14 mouse cellular contexts compared by ENCODE assay signal in the genomic region with DNA sequence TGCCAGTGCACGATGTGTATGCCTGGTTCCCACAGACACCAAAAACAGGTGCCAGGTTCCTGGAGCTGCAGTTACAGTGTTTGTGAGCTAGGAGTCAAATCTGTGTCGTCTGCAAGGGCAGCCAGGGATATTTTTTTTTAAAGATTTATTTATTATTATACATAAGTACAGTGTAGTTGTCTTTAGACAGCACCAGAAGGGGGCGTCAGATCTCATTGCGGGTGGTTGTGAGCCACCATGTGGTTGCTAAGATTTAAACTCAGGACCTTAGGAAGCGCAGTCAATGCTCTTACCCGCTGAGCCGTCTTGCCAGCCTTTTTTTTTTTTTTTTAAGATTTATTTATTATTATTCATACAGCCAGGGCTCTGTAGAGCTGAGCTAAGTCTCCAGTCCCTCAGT. TPM values are rescaled to one million over a fixed set of nuclear protein-coding genes. Genes with fewer than 3 reads are reported as not detected.
A peak's percentile ranks its signal among the peaks of the same experiment; 100 is the strongest.
DNase-seq lines count a peak whose midpoint lies in the region; ATAC-seq and TF ChIP-seq lines count a peak whose summit lies in the region.
"Had no signal": no experiment of that assay in that cellular context is flagged by ENCODE, and none has a peak within 500 bp of the region (broad histone marks: within the 10 kb centered on the region; RNA-seq: fewer than 3 reads in every experiment).

No protein-coding gene starts in this region.

- no peak overlapping the region for H3K4me3 ChIP-seq in liver, embryonic 14.5 days (ENCODE audit: insufficient read depth in 1 of 2, low read depth in 2 of 2, low read length in 2 of 2)
- H3K4me3 ChIP-seq in liver, embryonic 11.5 days (ENCODE audit: low read depth, low read length) = no peak overlapping the region
- H3K4me3 ChIP-seq in cortical plate, adult 2 months (ENCODE audit: insufficient read depth, low read length) = no peak overlapping the region
- H3K4me3 ChIP-seq: forebrain, embryonic 12.5 days; heart, embryonic 10.5 days; limb, embryonic 12.5 days; midbrain, embryonic 12.5 days had no signal

- TF ChIP-seq CTCF in liver, embryonic 14.5 days (IDR thresholded peaks at IDR 0.05; ENCODE audit: low read depth) = peak; percentile 30
- 0 out of 2 replicates have a peak, but pooled peaks have one; percentile 6 for TF ChIP-seq CTCF in cortical plate, adult 2 months (IDR thresholded peaks at IDR 0.05; ENCODE audit: extremely low read depth, insufficient read depth, low read length)

- WGBS in liver, embryonic 14.5 days (ENCODE audit: insufficient replicate concordance) = 36% methylated on average over 7 of the region's 7 CpGs
- 46% methylated on average over 7 of the region's 7 CpGs for WGBS in liver, embryonic 11.5 days

- no peak overlapping the region for H3K4me2 ChIP-seq in liver, embryonic 14.5 days (ENCODE audit: low read depth)
- H3K4me2 ChIP-seq in liver, embryonic 11.5 days = no peak overlapping the region
- H3K4me2 ChIP-seq: forebrain, embryonic 12.5 days; limb, embryonic 12.5 days; midbrain, embryonic 12.5 days had no signal

- TF ChIP-seq POLR2A in cortical plate, adult 2 months (IDR thresholded peaks at IDR 0.05; ENCODE audit: extremely low read depth, insufficient read depth, low read length) = no peak

- DNase-seq in cerebellum, postnatal 14 days = peak; percentile 50 to 61
- DNase-seq in cerebellum, adult 11 months = no peak
- no peak for DNase-seq in liver, embryonic 14.5 days (ENCODE audit: low read depth in 3 of 3, low spot score in 3 of 3)
- no peak for DNase-seq in liver, embryonic 11.5 days (ENCODE audit: low spot score)
- DNase-seq in B cell, adult 2 months = peak; percentile 70 to 74
- DNase-seq in right cerebral cortex, adult 2 months (ENCODE audit: low spot score in 2 of 2) = no peak
- no peak for DNase-seq in layer of hippocampus, adult 9-11 months

- no peak for TF ChIP-seq EP300 in liver, embryonic 14.5 days (IDR thresholded peaks at IDR 0.05; ENCODE audit: low read depth)

- no peaks in the 10 kb centered on the region for H3K9me3 ChIP-seq in liver, embryonic 14.5 days (ENCODE audit: control insufficient read depth, low read length)
- H3K9me3 ChIP-seq in liver, embryonic 11.5 days (ENCODE audit: control insufficient read depth, low read length) = no peaks in the 10 kb centered on the region
- H3K9me3 ChIP-seq: forebrain, embryonic 12.5 days; heart, embryonic 10.5 days; limb, embryonic 12.5 days; midbrain, embryonic 12.5 days had no signal

- no peaks in the 10 kb centered on the region for H3K27me3 ChIP-seq in liver, embryonic 14.5 days (ENCODE audit: control insufficient read depth, insufficient read depth, low read length)
- H3K27me3 ChIP-seq in liver, embryonic 11.5 days (replicated peaks; ENCODE audit: control insufficient read depth, insufficient read depth, low read length) = no peaks in the 10 kb centered on the region

- H3K9ac ChIP-seq in liver, embryonic 14.5 days (replicated peaks) = no peak overlapping the region
- H3K9ac ChIP-seq in liver, embryonic 11.5 days (ENCODE audit: low read depth, low read length) = no peak overlapping the region
- H3K9ac ChIP-seq: forebrain, embryonic 12.5 days; limb, embryonic 12.5 days; midbrain, embryonic 12.5 days had no signal

- no peak for ATAC-seq in liver, embryonic 14.5 days (ENCODE audit: insufficient read depth)
- ATAC-seq in liver, embryonic 11.5 days (replicated peaks; ENCODE audit: low FRiP score) = no peak
- ATAC-seq: hindbrain, embryonic 16.5 days had no signal

- no peak overlapping the region for H3K27ac ChIP-seq in liver, embryonic 14.5 days
- no peak overlapping the region for H3K27ac ChIP-seq in liver, embryonic 11.5 days (ENCODE audit: low read depth, low read length)
- no peak overlapping the region for H3K27ac ChIP-seq in cortical plate, adult 2 months (ENCODE audit: insufficient read depth, low read length)
- H3K27ac ChIP-seq: forebrain, embryonic 12.5 days; limb, embryonic 12.5 days; midbrain, embryonic 12.5 days had no signal

- no peaks in the 10 kb centered on the region for H3K4me1 ChIP-seq in liver, embryonic 14.5 days (replicated peaks; ENCODE audit: control insufficient read depth in 2 of 2, insufficient read depth in 2 of 2, low read length in 1 of 2)
- H3K4me1 ChIP-seq in liver, embryonic 11.5 days (replicated peaks; ENCODE audit: control insufficient read depth, insufficient read depth, low read length) = peaks cover 8% of the 10 kb centered on the region
- H3K4me1 ChIP-seq in cortical plate, adult 2 months (ENCODE audit: control insufficient read depth, insufficient read depth, low read length) = no peaks in the 10 kb centered on the region
- H3K4me1 ChIP-seq: midbrain, embryonic 12.5 days had no signal

- no peaks in the 10 kb centered on the region for H3K36me3 ChIP-seq in liver, embryonic 14.5 days (replicated peaks; ENCODE audit: control insufficient read depth, insufficient read depth, low read depth)
- peaks cover 3% of the 10 kb centered on the region; the same call in 1 of the 2 replicates for H3K36me3 ChIP-seq in liver, embryonic 11.5 days (ENCODE audit: control insufficient read depth, insufficient read depth, low read length)
- H3K36me3 ChIP-seq: forebrain, embryonic 12.5 days; limb, embryonic 12.5 days; midbrain, embryonic 12.5 days had no signal

RNA-seq across cellular contexts. Expression of a gene that starts 24.4 kb away (rescaled TPM):
- polyA plus RNA-seq in liver, embryonic 14.5 days (2012; rRNA removed) = 1.3 and 1.4 TPM in 2 replicates
- polyA plus RNA-seq in liver, embryonic 14.5 days (2014; fragmentation: Nextera tagmentation; extraction: Ambion mirVana) = 1.1 and 1.4 TPM in 2 replicates
- 5.3 and 5.4 TPM in 2 replicates for polyA plus RNA-seq in liver, embryonic 11.5 days (2014; fragmentation: Nextera tagmentation; extraction: Ambion mirVana)
- polyA plus RNA-seq in cortical plate, adult 2 months (2012; rRNA removed) = 77.0 and 80.1 TPM in 2 replicates

RNA-seq across cellular contexts. Expression of a gene that starts 40.1 kb away (rescaled TPM):
- 36.8 and 123 TPM in 2 replicates for polyA plus RNA-seq in liver, embryonic 14.5 days (2012; rRNA removed)
- 118 and 129 TPM in 2 replicates for polyA plus RNA-seq in liver, embryonic 14.5 days (2014; fragmentation: Nextera tagmentation; extraction: Ambion mirVana)
- polyA plus RNA-seq in liver, embryonic 11.5 days (2014; fragmentation: Nextera tagmentation; extraction: Ambion mirVana) = 334 and 347 TPM in 2 replicates
- 158 and 168 TPM in 2 replicates for polyA plus RNA-seq in cortical plate, adult 2 months (2012; rRNA removed)

RNA-seq across cellular contexts. Expression of a gene that starts 49.3 kb away (rescaled TPM):
- polyA plus RNA-seq in liver, embryonic 14.5 days (2012; rRNA removed) = 15.1 and 15.8 TPM in 2 replicates
- polyA plus RNA-seq in liver, embryonic 14.5 days (2014; fragmentation: Nextera tagmentation; extraction: Ambion mirVana) = 15.6 and 16.4 TPM in 2 replicates
- 43.8 and 45.1 TPM in 2 replicates for polyA plus RNA-seq in liver, embryonic 11.5 days (2014; fragmentation: Nextera tagmentation; extraction: Ambion mirVana)
- 62.3 and 65.9 TPM in 2 replicates for polyA plus RNA-seq in cortical plate, adult 2 months (2012; rRNA removed)

RNA-seq across cellular contexts. Expression of a gene that starts 58.3 kb away (rescaled TPM):
- 0.06 TPM in 2 replicates for polyA plus RNA-seq in liver, embryonic 14.5 days (2012; rRNA removed)
- 0.09 and 0.10 TPM in 2 replicates for polyA plus RNA-seq in liver, embryonic 14.5 days (2014; fragmentation: Nextera tagmentation; extraction: Ambion mirVana)
- not detected in 2 replicates for polyA plus RNA-seq in liver, embryonic 11.5 days (2014; fragmentation: Nextera tagmentation; extraction: Ambion mirVana)
- 20.8 and 24.3 TPM in 2 replicates for polyA plus RNA-seq in cortical plate, adult 2 months (2012; rRNA removed)
- polyA plus RNA-seq: large intestine, adult 2 months had no signal

RNA-seq across cellular contexts. Expression of a gene that starts 58.9 kb away (rescaled TPM):
- 5.7 and 6.2 TPM in 2 replicates for polyA plus RNA-seq in liver, embryonic 14.5 days (2012; rRNA removed)
- polyA plus RNA-seq in liver, embryonic 14.5 days (2014; fragmentation: Nextera tagmentation; extraction: Ambion mirVana) = 4.0 and 5.1 TPM in 2 replicates
- polyA plus RNA-seq in liver, embryonic 11.5 days (2014; fragmentation: Nextera tagmentation; extraction: Ambion mirVana) = 11.5 and 13.8 TPM in 2 replicates
- polyA plus RNA-seq in cortical plate, adult 2 months (2012; rRNA removed) = 16.4 and 18.6 TPM in 2 replicates

Comparison
In these comparisons a context has a peak if more than half of its experiments do, and no peak if none do; other contexts are left out.
1. DNase-seq: peak in cerebellum, postnatal 14 days (2 of 2) and B cell, adult 2 months (2 of 2); none in cerebellum, adult 11 months (single experiment), liver, embryonic 14.5 days (0 of 3), liver, embryonic 11.5 days (single experiment), right cerebral cortex, adult 2 months (0 of 2) and layer of hippocampus, adult 9-11 months (single experiment).
2. RNA of a gene that starts 24.4 kb away (polyA plus RNA-seq): 77.0 to 80.1 TPM in cortical plate, adult 2 months; 5.3 to 5.4 TPM in liver, embryonic 11.5 days and 1.1 to 1.4 TPM in liver, embryonic 14.5 days; every median in the first group is over 10 times any median in the second.